Mouse (Mus musculus) heart, embryonic 13.5 days (tissue): Measurements from ENCODE around the gene Pakap. TPM values are rescaled to one million over a fixed set of nuclear protein-coding genes. Genes with fewer than 3 reads are reported as not detected.

Experiments used
- ATAC-seq: fragments of 200-750 bp; cut with Nextera tagmentation; 2 replicates; pipeline ENCODE4 v1.8.0; 2017; ENCODE audit warnings: moderate TSS enrichment; ENCODE audit not compliant: insufficient number of reproducible peaks, low FRiP score, low TSS enrichment; ENCODE audit errors: extremely low read depth
- H3K27ac ChIP-seq: fragments of 300-500 bp; sonication (generic); replicated peaks from 2 replicates; pipeline ENCODE4 v1.5.1; 2015; ENCODE audit warnings: moderate library complexity, mild to moderate bottlenecking, inconsistent platforms
- H3K27me3 ChIP-seq: fragments of 300-500 bp; sonication (generic); replicated peaks from 2 replicates; pipeline ENCODE4 v1.6.1; 2015; ENCODE audit warnings: mild to moderate bottlenecking, inconsistent platforms
- H3K36me3 ChIP-seq: fragments of 300-500 bp; sonication (generic); 2 replicates; pipeline ENCODE4 v1.6.1; 2015; ENCODE audit warnings: mild to moderate bottlenecking, inconsistent platforms
- H3K4me1 ChIP-seq: fragments of 300-500 bp; sonication (generic); 2 replicates; pipeline ENCODE4 v1.6.1; 2015; ENCODE audit warnings: inconsistent platforms
- H3K4me2 ChIP-seq: fragments of 300-500 bp; sonication (generic); 2 replicates; pipeline ENCODE4 v1.6.1; 2015; ENCODE audit warnings: inconsistent platforms, mild to moderate bottlenecking, moderate library complexity
- H3K4me3 ChIP-seq: fragments of 300-500 bp; sonication (generic); 2 replicates; pipeline ENCODE4 v1.5.1; 2015; ENCODE audit warnings: moderate library complexity, mild to moderate bottlenecking, inconsistent platforms
- H3K9ac ChIP-seq: fragments of 300-500 bp; sonication (generic); 2 replicates; pipeline ENCODE4 v1.6.1; 2015; ENCODE audit warnings: inconsistent platforms, mild to moderate bottlenecking, moderate library complexity
- H3K9me3 ChIP-seq: fragments of 300-500 bp; sonication (generic); 2 replicates; pipeline ENCODE4 v1.6.1; 2016; ENCODE audit warnings: inconsistent platforms
- WGBS: fragments of 180-500 bp; shearing (Covaris S2); methylation state at CpG from one replicate; pipeline ENCODE4 v1.1.7; 2015; ENCODE audit warnings: mixed read lengths; 5-methylcytosine and 5-hydroxymethylcytosine counted together
- polyA plus RNA-seq: library from polyadenylated mRNA; unstranded; fragments of >200 nt; fragmentation: Nextera tagmentation; extraction: Ambion mirVana; gene quantifications from 2 replicates; pipeline ENCODE4 v1.2.1, GENCODE M21; 2015

The Pakap gene
- polyA plus RNA-seq, 1 experiment from 2014 or later = 49.3 TPM

GRCm38 (mm10) chr4:57861856-57862255 is 293.9 kb downstream of the Pakap start:
- ATAC-seq = no peak
- Histone ChIP-seq H3K36me3 (peaks cover 50% of the 10 kb centered on the region), H3K4me2 (no peak overlapping the region)

DNA sequence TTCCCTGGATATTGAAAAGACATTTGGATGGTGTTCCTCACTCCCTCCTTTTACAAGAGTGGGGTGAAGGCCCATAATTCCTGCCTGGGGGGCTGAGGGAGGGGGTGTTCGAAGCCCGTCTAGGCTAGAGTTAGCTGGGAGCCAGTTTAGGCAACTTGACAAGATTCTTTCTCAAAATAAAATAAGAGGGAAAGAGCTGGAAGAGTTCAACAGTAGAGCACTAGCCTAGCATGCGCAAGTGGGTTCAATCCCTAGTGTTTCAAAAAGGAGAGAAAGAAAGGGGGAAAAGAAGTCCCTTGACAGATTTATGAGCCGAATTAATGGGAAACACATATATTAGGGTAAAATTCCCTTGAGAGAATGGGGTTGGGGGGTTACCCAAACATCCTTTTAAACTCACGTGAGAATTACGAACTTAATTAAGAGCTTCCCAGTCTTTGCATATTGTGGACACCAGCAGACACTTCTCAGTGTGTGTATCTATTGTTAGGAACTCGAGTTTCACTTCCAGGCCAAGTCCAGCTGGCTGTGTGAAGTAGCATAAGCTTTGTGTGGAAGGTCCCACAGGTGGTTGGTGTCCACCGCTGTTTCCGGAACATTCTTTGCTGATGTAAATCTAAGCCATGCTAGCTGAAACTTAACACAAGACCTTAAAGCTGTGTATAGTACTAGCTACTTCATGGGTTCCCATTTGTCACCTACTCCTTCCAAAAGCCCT is 294.4 kb downstream of the Pakap start:
- peaks cover 69% of the 10 kb centered on the region for H3K4me1 ChIP-seq
- H3K27me3 ChIP-seq = no peaks in the 10 kb centered on the region
- no peak overlapping the region for H3K27ac ChIP-seq
- WGBS = 78% methylated on average over 9 of the region's 9 CpGs
- H3K4me2 ChIP-seq = no peak overlapping the region
- ATAC-seq = no peak
- peaks cover 44% of the 10 kb centered on the region for H3K36me3 ChIP-seq
- H3K9me3 ChIP-seq = no peaks in the 10 kb centered on the region
- no peak overlapping the region for H3K9ac ChIP-seq
- H3K4me3 ChIP-seq = no peak overlapping the region

More at GRCm38 (mm10) chr4:57861856-57862255, 293.9 kb downstream of the Pakap start:
- Histone ChIP-seq H3K4me1 (peaks cover 64% of the 10 kb centered on the region), H3K4me3 (no peak overlapping the region), H3K27ac (no peak overlapping the region), H3K9ac (no peak overlapping the region), H3K27me3 (no peaks in the 10 kb centered on the region), H3K9me3 (no peaks in the 10 kb centered on the region)
- WGBS = 73% methylated on average over 8 of the region's 8 CpGs

DNA sequence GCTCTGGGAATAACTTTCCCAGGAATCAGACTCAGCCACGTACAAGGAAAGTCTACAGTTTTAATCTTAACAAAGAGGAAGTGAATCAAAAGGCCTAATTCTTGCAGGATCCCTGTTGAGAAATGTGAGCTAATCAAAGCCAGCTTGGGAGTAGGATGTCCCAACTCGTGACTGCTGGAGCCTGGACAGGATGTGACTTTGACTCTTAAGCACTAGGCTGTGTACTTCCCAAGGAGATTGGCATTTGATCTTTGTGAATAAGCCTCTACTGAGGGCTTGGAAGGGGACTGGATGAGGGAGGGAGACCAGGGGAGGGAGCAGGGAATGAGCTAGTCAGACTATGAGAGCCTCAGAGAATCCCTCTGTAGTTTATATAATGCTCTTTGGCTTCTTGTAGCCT is 298.1 kb downstream of the Pakap start:
- 25% methylated on average over 2 of the region's 2 CpGs for WGBS
- H3K4me3 ChIP-seq = no peak overlapping the region
- peaks cover 41% of the 10 kb centered on the region for H3K4me1 ChIP-seq
- no peak overlapping the region for H3K9ac ChIP-seq
- no peak overlapping the region for H3K4me2 ChIP-seq
- ATAC-seq = no peak
- H3K36me3 ChIP-seq = peaks cover 23% of the 10 kb centered on the region
- no peaks in the 10 kb centered on the region for H3K9me3 ChIP-seq
- no peaks in the 10 kb centered on the region for H3K27me3 ChIP-seq
- peak overlapping the region; percentile 45 for H3K27ac ChIP-seq

DNA sequence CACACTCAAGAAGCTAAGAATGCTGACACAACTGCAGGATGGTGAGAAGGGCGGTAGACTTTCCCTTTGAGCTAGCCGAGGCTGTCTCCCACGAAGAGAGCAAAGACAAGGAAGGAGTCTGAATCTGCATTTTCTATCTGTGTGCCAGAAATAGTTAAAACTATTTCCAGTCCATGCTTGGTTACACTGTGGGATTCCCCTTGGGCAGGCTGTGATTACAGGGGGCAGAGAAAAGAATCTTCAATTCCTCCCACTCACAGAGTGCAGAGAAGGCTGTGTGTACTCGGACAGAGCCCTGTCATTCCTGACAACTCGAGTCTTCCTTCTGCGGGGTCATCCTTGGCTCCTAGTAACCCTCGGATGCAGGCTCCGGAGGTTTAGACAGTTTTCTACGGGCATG is 299.0 kb downstream of the Pakap start:
- no peak overlapping the region for H3K4me2 ChIP-seq
- peak overlapping the region; percentile 45 for H3K27ac ChIP-seq
- ATAC-seq = no peak
- no peak overlapping the region for H3K4me3 ChIP-seq
- peaks cover 33% of the 10 kb centered on the region for H3K4me1 ChIP-seq
- 52% methylated on average over 9 of the region's 9 CpGs for WGBS
- 0 out of 2 replicates have a peak overlapping the region, but pooled peaks have one; percentile 28 for H3K9ac ChIP-seq
- peaks cover 22% of the 10 kb centered on the region for H3K36me3 ChIP-seq
- no peaks in the 10 kb centered on the region for H3K27me3 ChIP-seq
- H3K9me3 ChIP-seq = no peaks in the 10 kb centered on the region

DNA sequence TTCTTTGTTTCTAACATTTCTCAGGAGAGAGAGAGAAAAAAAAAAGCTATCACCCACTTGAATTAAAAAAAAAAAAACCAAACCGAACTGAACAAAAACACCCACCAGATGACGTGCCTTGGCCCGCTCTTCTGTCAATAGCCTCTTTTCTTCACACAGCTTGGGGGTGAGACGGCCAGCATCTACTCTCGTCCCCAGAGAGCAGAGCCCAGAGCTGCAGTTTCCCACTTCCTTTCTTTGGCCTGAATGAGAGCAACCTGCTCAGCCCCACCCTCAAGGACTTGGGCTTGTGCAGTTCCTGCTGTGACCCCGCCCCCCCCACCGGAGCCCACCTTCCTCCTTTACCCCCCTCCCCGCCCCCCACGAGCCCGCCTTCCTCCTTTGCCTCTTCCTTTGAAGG is 299.5 kb downstream of the Pakap start:
- Histone ChIP-seq H3K9ac (no peak overlapping the region), H3K27ac (no peak overlapping the region), H3K4me3 (no peak overlapping the region), H3K27me3 (no peaks in the 10 kb centered on the region), H3K4me2 (no peak overlapping the region), H3K36me3 (peaks cover 23% of the 10 kb centered on the region), H3K4me1 (peaks cover 29% of the 10 kb centered on the region), H3K9me3 (no peaks in the 10 kb centered on the region)
- no peak for ATAC-seq
- 55% methylated on average over 10 of the region's 10 CpGs for WGBS

GRCm38 (mm10) chr4:57879137-57879536 is 311.2 kb downstream of the Pakap start:
- 80% methylated on average over 5 of the region's 5 CpGs for WGBS

GRCm38 (mm10) chr4:57879804-57880357 is 311.9 kb downstream of the Pakap start:
- WGBS = 17% methylated on average over 6 of the region's 6 CpGs
- ATAC-seq = no peak

More at GRCm38 (mm10) chr4:57879137-57879536, 311.2 kb downstream of the Pakap start:
- H3K36me3 ChIP-seq = peaks cover 17% of the 10 kb centered on the region; the same call in 1 of the 2 replicates
- no peak; the same call in 1 of the 2 replicates for ATAC-seq
- H3K4me2 ChIP-seq = no peak overlapping the region
- H3K27me3 ChIP-seq = no peaks in the 10 kb centered on the region
- peaks cover 36% of the 10 kb centered on the region for H3K4me1 ChIP-seq
- no peak overlapping the region; the same call in 1 of the 2 replicates for H3K27ac ChIP-seq
- H3K9ac ChIP-seq = no peak overlapping the region
- H3K4me3 ChIP-seq = no peak overlapping the region
- no peaks in the 10 kb centered on the region for H3K9me3 ChIP-seq

DNA sequence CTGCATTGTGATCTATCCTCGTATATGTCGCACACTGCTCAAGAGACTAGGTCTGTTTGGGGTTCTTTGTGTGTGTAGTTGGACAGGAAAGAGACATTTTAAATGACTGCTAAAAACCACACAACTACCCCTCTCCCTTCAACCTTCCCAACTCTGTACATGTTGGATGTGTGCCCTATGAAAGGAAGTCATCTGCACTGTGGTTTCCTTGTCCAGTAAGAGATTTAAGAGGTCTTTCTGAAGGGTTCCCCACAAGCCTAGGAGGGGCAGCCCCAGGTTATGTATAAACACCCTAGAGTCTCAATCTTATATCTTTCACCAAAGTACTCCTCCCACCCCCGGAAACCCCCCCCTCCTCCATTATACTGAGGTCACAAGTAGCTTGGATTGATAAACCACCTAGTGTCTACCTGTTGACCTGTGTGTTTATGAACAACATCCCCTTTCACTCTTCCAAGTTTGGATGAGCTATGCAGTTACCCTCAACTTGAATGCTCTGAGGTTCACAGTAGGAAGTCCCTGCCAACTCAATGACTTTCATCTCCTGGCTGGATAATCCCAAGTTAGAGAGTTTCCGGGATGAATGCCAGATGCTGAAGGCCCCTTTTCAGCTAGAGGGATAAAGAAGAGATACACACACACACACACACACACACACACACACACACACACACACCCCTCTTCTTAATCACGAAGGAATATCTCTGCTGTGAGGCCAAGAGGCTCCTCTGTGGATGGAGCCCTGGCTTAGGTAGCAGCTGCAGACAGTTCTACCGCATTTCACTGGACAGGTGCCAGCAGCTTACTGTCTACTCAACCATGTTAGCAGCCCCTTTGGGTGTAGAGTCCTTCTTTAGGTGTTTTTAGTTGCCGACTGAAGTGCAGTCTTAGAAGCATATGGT is 315.8 kb downstream of the Pakap start:
- H3K9ac ChIP-seq = no peak overlapping the region
- no peak for ATAC-seq
- no peak overlapping the region for H3K4me3 ChIP-seq
- 54% methylated on average over 7 of the region's 7 CpGs for WGBS
- peaks cover 70% of the 10 kb centered on the region for H3K4me1 ChIP-seq
- H3K36me3 ChIP-seq = peaks cover 17% of the 10 kb centered on the region; the same call in 1 of the 2 replicates
- H3K9me3 ChIP-seq = no peaks in the 10 kb centered on the region
- no peak overlapping the region for H3K4me2 ChIP-seq
- H3K27ac ChIP-seq = peak overlapping the region; percentile 48
- no peaks in the 10 kb centered on the region for H3K27me3 ChIP-seq

More at GRCm38 (mm10) chr4:57879804-57880357, 311.9 kb downstream of the Pakap start:
- no peak overlapping the region for H3K9ac ChIP-seq
- no peaks in the 10 kb centered on the region for H3K27me3 ChIP-seq
- peaks cover 44% of the 10 kb centered on the region for H3K4me1 ChIP-seq
- no peak overlapping the region for H3K4me2 ChIP-seq
- no peaks in the 10 kb centered on the region for H3K9me3 ChIP-seq
- H3K27ac ChIP-seq = no peak overlapping the region
- H3K36me3 ChIP-seq = peaks cover 17% of the 10 kb centered on the region; the same call in 1 of the 2 replicates
- no peak overlapping the region for H3K4me3 ChIP-seq

- Histone ChIP-seq H3K27ac (peak overlapping the region; percentile 48), H3K36me3 (0 out of 2 replicates have a peak, but pooled peaks cover 12% of the 10 kb centered on the region), H3K4me3 (no peak overlapping the region), H3K27me3 (no peaks in the 10 kb centered on the region), H3K4me2 (no peak overlapping the region), H3K4me1 (peaks cover 70% of the 10 kb centered on the region), H3K9ac (no peak overlapping the region), H3K9me3 (no peaks in the 10 kb centered on the region)
- ATAC-seq = no peak
- WGBS = 73% methylated on average over 3 of the region's 3 CpGs
Observed at GRCm38 (mm10) chr4:57884511-57884910, 316.5 kb downstream of the Pakap start.

DNA sequence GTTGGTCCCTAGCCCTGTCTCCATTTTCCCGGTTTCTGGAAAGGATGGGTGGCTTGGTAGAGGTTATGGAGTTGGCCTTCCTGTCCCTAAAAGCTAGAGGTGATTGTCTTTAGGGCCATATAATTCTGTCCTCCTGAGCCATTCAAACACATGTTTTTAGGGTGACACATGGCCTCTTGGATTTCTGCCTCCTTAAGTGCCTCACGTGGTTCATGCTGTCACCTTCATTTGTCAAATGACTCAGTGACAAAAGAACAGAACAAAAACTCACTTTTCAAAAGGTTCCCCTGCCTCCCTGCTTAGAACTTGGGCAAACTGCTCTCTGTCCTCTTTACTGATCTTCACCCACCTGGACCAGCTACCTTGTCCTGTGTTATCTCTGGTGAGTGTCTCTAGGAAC is 317.2 kb downstream of the Pakap start:
- 56% methylated on average over 2 of the region's 2 CpGs for WGBS
- no peaks in the 10 kb centered on the region for H3K27me3 ChIP-seq
- no peak for ATAC-seq
- no peak overlapping the region for H3K4me2 ChIP-seq
- no peaks in the 10 kb centered on the region for H3K9me3 ChIP-seq
- H3K4me3 ChIP-seq = no peak overlapping the region
- 0 out of 2 replicates have a peak, but pooled peaks cover 11% of the 10 kb centered on the region for H3K36me3 ChIP-seq
- H3K4me1 ChIP-seq = peaks cover 64% of the 10 kb centered on the region
- H3K27ac ChIP-seq = no peak overlapping the region
- no peak overlapping the region for H3K9ac ChIP-seq
